Mouse (Mus musculus): ENCODE measurements around the gene Mab21l3. TPM values are rescaled to one million over a fixed set of nuclear protein-coding genes. Genes with fewer than 3 reads are reported as not detected.
A peak's percentile ranks its signal among the peaks of the same experiment; 100 is the strongest.

Mab21l3 gene
- total RNA-seq (2017), result not detected in 2 replicates

DNA sequence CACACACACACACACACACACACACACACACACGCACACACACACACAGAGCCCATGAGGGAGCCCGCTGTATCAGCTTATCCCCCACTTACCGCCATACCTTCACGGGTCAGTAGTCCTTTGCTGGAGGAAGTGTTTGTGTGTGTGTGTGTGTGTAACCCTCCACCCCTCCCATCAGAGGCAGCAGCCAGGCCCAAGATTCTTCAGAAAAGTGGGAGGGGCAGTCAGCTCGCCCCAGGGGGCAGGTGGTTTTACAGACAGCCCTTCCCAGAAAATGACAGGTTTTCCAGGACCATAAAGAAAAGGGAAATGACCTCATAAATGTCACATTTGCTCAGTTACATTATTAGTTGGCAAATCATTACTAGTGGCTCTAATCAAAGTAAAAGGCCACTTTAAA lies at the start of gene Mab21l3:
Gene Mab21l3, minus strand, starts transcription at position 144 of the 400 bp plus-strand sequence.
- ATAC-seq (ENCODE audit: extremely low read depth, insufficient number of reproducible peaks, low FRiP score, poor library complexity, severe bottlenecking), result no peak

DNA sequence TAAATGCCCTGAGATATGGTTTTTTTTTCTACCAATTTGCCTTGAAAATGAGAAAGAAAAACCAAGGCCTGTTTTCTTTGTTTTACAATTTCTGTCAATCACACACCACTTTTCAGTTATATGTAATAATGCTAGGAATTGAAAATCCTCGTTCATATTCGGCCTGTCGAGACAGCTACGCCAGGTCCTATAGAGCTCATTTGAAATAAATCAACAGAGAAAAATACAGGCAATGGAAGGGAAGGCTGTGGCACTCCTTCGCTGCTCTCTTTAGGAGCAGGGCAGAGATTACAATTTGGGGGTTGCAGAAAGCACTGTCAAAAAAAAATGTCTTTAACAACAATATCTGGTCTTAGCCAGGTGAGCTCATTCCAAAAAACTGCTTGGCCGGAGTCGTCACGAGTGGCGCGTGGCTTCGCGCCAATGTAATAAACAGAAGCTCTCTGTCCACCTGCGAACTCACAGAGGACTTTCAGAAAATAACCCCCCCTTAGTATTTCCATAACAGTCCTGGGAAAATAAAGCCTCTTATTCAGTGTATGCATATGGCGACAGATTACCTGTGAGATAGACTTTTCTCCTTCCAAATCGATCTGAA lies 48.7 kb upstream of the Mab21l3 start:
- ATAC-seq (ENCODE audit: extremely low read depth, insufficient number of reproducible peaks, low FRiP score, poor library complexity, severe bottlenecking), result no peak

DNA sequence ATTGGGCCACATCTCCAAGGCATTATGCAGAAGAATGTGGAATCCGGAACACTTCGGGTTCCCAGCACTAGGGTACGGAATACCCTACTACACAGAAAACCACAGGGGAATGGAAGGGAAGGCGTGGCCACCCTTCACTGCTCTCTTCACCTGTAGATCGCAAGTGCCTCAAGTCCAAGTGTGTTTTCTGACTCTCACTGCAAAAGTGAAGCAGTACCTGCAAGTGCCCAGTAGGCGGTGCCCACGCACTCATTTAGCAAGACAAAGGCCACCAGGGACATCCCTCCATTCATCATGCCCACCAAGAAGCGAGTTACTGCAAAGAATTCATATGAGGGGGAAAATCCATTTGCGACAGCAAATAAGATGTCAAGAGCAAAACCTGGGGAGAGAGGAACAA lies 48.1 kb upstream of the Mab21l3 start:
- peak; percentile 60; the same call in 1 of the 2 replicates for ATAC-seq (ENCODE audit: extremely low read depth, insufficient number of reproducible peaks, low FRiP score, poor library complexity, severe bottlenecking)

DNA sequence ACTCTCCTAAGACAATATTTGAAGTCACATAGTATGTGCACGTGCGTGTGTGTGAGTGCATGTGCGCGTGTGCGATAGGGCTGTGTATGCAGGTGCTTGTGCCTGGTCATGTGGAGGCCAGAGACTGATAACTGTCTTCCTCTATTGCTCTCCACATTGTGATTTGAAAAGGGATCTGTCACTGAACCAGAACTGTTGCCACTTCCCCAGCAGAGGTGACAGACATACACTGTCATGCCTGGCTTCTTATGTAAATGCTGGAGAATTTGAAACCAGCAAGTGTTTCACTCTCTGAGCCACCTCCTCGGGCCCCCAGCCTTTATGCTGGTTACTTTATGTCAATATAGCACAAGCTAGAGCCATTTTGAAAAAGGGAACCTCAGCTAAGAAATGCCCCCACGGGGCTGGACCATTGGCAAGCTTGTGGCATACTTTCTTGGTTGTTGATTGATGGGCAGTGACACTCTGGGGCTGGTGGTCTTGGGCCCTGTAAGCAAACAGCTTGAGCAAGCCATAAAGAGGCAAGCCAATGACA lies 46.7 kb upstream of the Mab21l3 start:
- peak; percentile 26; the same call in 1 of the 2 replicates for ATAC-seq (ENCODE audit: extremely low read depth, insufficient number of reproducible peaks, low FRiP score, poor library complexity, severe bottlenecking)

DNA sequence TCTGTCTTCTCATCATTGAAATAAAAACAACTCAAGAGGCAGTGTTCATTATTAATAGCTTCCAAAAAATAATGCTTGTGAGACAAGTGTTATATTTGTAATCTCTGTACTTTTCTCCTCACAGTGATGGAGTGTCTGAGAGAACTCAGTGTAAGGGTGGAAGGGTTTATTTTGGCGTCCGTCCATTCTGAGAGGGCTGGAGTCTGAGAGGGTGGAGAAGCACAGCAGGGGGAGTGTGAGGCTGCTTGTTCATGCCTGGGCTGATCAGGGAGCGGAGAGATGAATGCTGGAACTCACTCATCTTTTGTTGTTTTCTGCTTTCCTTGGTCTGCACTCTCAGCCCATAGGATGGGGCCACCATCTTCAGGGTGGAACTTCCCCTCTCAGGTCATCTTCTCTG lies 36.8 kb upstream of the Mab21l3 start:
- ATAC-seq (ENCODE audit: extremely low read depth, insufficient number of reproducible peaks, low FRiP score, poor library complexity, severe bottlenecking), result no peak

DNA sequence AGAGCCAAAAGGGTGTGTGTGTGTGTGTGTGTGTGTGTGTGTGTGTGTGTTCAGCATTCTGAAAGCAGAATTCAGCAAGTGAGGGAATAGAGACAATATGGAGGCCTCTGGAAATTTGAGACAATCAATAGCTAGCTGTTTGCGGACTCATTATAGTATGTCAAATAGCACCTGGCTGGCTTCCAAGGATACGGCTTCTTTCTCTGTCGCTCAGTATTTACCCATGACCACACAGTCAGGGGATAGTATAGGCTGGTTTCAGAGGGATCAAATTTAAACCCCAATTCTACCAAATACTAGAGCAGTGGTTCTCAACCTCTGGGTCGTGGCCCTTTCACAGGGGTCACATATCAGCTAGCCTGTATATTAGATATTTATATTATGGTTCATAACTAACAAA lies 36.3 kb upstream of the Mab21l3 start:
- ATAC-seq (ENCODE audit: extremely low read depth, insufficient number of reproducible peaks, low FRiP score, poor library complexity, severe bottlenecking), result no peak

DNA sequence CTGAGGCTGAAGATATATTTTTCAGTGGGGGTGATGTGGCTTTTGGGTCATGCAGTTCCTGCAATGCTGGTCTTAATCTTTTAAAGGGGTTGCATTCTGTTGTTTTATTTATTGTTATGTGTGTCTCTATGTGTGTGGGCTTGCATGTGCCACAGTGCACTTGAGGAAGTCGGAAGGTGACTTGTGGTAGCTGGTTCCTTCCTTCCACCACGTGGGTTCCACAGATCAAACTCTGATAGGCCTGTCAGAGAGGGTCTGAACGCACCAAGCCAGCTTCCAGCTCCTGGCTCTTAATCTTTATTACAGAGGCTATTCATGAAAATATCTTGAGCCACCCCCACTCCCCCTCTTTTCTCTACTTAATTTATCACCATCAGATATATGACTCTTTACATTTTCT lies 35.1 kb upstream of the Mab21l3 start:
- ATAC-seq (ENCODE audit: extremely low read depth, insufficient number of reproducible peaks, low FRiP score, poor library complexity, severe bottlenecking), result no peak

DNA sequence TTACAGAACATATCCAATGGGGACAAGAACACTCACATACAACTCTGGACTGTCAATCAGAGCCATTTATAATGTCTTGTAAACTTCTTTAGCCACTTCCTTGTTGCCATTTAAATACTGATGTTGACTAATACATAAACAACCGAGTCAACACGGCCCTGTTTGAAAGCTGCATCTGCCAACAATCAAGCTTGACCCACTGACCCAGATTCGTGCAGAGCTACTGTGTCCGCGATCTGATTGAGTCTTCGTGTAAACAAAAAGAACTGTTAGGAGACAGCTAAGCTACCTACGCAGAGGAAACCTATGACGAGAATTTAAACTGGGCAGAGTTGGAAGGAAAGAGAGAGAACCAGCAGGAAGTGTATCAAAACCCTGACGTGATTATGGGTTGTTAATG lies 33.0 kb upstream of the Mab21l3 start:
- ATAC-seq (ENCODE audit: extremely low read depth, insufficient number of reproducible peaks, low FRiP score, poor library complexity, severe bottlenecking), result no peak

DNA sequence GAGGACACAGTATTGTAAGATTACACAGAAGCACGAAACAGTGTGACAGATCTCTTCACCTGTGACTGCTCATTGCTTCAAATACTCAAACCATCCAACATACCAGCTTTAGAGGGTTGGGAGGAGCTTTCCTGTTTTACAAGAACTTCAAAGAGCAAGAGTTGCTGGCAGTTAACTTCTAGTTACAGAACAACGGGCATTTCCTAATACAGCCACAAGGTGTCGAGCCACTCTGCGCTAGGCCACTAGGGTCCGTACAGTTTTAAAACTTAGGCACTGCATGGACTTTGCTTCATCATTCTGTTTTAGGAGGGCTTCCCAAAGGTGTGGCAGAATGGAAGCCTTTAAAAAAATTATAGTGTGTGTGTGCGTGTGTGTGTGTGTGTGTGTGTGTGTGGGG lies 32.1 kb upstream of the Mab21l3 start:
- ATAC-seq (ENCODE audit: extremely low read depth, insufficient number of reproducible peaks, low FRiP score, poor library complexity, severe bottlenecking), result no peak

DNA sequence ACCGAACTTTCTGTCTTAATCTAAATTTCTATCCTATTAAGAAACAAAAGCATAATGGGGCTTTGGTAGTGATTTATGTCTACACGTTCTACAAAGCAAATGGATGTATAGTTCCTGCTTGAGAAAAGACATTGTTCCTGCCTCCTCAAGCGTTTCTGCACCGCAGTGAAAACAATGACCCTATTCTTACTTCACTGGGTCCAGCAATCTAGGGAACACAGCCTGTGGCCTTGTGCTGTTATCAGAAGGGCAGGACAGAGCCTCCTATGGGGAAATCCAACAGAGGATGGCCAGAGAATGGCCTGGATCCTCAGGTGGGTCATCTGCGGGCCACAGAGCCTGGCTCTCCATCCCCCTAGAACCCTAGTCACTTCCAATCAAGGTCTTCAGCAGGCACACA lies 29.4 kb upstream of the Mab21l3 start:
- ATAC-seq (ENCODE audit: extremely low read depth, insufficient number of reproducible peaks, low FRiP score, poor library complexity, severe bottlenecking), result no peak

DNA sequence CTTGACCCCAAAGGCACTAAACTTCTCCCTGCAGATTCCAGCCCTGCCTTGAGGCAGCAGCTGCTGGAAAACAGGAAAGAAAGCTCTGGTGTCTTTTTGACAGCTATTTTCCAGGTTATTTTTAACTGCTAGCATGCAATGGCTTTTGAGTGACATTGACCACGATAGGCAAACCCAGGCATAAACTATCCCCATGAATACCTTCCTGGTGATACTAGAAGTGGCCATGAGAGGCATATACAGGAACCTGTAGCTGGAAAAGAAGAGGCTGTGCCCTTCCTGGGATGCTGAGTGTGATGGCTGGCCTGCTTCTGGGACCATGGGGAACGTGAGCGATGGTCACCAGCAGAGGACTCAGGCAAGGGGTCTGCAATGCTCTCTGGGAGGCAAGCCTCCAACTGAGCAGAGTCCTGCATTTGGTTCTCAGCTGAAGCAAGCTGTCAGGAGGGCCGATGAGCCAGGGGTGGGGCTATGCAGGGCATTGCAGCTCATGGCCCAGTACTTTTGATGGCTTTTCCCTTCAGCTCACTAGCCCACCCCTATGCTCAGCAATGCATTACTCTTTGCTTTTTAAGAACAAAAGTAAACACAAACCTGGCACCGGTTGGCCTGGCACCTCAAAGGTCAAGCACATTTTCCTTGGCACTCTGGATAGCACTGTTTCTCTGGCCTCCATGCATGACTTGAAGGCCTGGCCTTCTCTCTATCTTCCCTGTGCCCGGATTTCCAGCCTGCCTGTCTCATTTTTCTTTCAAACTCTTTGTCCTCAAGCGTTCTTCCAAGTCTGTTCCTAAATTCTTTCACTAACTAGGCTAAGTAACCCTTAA lies 27.9 kb upstream of the Mab21l3 start:
- no peak for ATAC-seq (ENCODE audit: extremely low read depth, insufficient number of reproducible peaks, low FRiP score, poor library complexity, severe bottlenecking)

DNA sequence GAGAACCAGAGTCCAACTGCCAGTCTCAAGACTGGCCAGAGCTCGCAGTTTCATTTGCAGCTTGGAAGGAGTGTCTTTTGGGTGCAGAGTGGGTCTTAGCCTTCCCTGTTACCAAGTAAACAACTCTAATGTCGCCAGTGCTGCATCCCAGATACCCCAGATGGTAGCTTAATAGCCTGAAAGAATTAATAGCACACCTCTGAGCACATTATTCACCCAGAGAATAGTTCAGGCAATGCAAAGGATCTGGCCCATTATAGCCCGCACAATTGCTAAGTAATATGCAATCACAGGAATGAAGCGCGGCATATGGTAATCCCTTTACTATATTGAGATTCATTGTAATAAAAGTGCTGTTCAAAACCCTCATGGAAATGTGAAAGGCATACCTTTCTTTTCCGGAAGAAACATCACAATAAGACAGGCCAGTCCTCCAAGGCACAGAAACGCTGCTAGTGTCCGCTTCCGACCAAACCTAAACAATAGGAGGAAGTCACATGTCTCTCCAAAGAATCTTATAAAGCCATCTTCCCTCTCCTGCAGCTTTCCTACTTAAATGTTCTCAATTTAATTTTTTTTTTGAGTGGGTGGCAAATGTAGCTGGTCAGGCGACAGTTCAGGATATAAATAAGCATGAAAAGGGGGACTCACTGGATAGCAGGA lies 26.6 kb upstream of the Mab21l3 start:
- ATAC-seq (ENCODE audit: extremely low read depth, insufficient number of reproducible peaks, low FRiP score, poor library complexity, severe bottlenecking), result no peak

DNA sequence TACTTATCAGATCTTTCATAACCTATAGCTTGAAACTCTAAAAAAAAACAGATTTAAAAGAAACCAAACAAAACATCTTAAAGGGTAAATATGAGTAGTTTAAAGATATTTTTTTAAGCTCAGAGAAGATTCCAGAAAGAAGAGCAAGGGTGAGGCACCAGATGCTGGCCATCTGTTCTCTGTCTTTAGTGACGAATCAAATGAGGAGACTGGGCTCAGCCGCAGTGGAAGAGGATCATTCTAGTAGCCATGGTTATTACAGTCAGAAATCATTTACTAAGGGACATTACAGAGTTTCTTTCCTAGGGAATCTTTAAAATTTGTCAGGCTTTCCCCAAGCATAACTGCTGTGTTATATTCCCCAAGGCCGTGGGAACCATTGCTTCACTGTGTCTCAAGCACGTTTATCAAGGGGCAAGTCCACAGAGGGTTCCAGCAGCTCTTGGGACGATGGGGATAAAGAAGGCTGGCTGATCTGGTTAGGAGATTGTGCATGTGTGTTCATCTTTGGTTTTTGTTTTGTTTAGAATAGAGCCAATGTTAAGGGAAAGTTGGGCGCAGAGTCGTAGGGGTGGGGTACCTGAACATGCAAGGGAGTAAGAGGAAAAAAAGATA lies 24.4 kb upstream of the Mab21l3 start:
- ATAC-seq (ENCODE audit: extremely low read depth, insufficient number of reproducible peaks, low FRiP score, poor library complexity, severe bottlenecking), result no peak

DNA sequence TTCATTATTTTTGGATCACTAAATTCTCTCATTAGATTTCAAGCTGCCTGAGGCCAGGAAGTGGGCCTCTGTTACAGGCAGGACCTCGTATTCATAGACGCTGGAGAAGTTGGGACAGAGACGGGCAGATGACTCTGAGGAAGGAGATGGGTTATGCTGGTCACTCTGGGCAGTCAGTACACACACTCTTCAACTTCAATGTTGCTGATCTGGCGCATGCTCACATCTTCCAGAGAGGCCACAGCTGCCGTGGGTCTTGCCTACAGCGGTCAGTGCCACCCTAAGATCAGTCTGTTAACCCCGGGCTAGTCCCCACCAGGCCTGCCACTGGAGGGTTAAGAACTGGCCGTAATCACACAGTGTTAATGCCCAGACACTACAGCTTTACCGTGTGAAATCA lies 23.2 kb upstream of the Mab21l3 start:
- no peak for ATAC-seq (ENCODE audit: extremely low read depth, insufficient number of reproducible peaks, low FRiP score, poor library complexity, severe bottlenecking)

DNA sequence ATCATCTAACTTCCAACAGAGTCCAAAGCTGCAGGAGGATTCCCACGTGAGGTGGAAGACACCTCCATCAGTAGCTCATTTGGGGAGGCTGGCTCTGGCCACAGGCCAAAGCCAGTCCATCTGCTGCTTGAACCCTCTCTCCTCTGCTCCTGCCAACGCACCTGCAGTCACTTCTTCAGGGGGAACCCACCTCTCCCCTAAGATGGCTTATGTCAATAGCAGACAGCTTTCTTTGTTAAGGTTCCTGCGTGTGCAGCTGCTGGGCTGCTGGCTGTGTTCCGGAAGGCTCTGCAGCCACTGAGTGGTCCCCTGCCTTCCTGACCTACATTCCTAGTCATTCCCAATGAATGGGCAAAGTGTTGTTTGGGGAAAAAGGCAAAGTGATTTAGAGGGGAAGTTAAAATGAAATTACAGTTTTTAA lies 18.3 kb upstream of the Mab21l3 start:
- no peak for ATAC-seq (ENCODE audit: extremely low read depth, insufficient number of reproducible peaks, low FRiP score, poor library complexity, severe bottlenecking)

DNA sequence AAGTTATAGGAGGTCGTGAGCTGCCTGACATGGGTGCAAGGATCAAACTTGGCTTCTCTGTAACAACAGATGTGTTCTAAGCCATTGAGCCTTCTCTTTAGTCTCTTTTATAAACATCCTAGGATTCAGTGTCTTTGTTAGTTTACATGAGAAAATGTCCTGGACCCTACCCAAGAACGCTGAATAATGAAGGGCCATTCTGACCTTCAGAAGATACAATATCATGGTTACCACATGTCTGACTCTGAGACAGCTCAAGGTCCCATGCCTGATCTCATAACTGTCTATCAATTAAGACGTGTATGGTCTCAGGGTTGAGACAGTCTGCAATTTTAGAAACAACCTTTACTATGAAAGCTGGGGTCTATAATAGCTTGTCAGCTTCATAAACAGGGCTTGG lies 13.1 kb upstream of the Mab21l3 start:
- ATAC-seq (ENCODE audit: extremely low read depth, insufficient number of reproducible peaks, low FRiP score, poor library complexity, severe bottlenecking), result no peak

DNA sequence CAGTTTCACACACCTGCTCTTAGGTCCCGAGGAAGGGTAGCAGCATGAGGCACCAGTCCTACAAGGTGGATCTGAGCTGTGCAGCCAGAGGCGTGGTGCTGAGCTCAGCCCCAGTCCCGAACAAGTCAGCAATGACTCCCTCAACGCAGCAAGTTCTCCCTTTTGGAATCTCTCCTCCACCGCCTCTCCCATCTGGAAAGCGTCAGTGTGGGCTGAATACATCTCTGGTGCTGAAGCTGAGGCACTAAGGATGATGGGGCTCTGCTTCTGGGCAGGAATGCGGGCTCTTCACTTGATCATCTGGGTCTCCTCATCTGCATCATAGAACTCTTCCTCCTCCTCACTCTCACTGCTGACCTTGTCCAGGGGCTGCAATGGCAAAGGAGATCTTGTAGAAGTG lies 11.4 kb upstream of the Mab21l3 start:
- ATAC-seq (ENCODE audit: extremely low read depth, insufficient number of reproducible peaks, low FRiP score, poor library complexity, severe bottlenecking), result no peak

DNA sequence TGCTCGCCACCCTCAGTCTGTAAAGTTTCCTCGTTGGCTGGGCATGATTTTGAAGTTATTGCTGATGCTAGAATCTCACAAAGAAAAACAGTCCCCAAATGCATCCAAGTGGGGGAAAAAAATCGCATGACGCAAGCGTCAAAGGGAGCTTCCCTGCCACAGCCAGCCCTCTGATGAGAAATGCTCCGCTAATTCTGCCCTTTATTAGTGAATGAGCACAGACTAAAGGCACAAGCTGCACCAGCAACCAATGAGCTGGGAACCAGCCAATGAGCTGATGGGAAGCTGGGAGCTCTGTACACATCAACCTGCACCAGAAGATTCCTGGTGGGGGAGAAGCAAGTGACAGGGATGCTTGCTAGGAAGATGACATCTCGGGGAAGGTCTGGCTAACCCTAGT lies 11.0 kb upstream of the Mab21l3 start:
- no peak for ATAC-seq (ENCODE audit: extremely low read depth, insufficient number of reproducible peaks, low FRiP score, poor library complexity, severe bottlenecking)

DNA sequence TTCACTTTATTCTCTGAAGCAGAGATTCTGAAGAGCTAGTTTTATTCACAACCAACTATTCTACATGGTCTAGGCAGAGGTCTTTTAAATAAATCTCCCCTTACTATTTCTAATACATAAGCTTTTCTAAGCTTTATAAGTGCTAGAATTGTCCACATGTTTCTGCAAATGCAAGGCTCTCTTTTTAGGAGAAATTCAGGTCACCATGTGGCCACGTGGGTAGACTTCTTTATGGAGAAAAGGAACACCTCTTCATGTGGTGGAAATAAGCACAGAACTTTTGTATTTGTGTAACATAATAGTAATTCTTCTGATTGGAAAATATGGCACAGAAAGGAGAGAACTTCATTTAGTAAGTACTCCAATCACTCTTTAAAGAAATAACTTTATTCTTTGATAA lies 5.3 kb upstream of the Mab21l3 start:
- no peak for ATAC-seq (ENCODE audit: extremely low read depth, insufficient number of reproducible peaks, low FRiP score, poor library complexity, severe bottlenecking)

Data from neutrophil, adult 5-6 weeks (primary cell).